Mouse (Mus musculus) hindbrain, embryonic 14.5 days (tissue): ENCODE data around the gene Rac2. TPM values are rescaled to one million over a fixed set of nuclear protein-coding genes. Genes with fewer than 3 reads are reported as not detected.
A peak's percentile ranks its signal among the peaks of the same experiment; 100 is the strongest.

Experiments used
- ATAC-seq: fragments of 200-750 bp; cut with Nextera tagmentation; 2 replicates; pipeline ENCODE4 v1.8.0; 2017; ENCODE audit warnings: moderate number of reproducible peaks, mild to moderate bottlenecking, moderate TSS enrichment, moderate library complexity; ENCODE audit not compliant: low FRiP score
- DNase-seq: peaks from one replicate; pipeline ENCODE4 v3.0.0-alpha.2; 2015; ENCODE audit warnings: low spot score
- H3K27ac ChIP-seq: fragments of 300-500 bp; sonication (generic); 2 replicates; pipeline ENCODE4 v1.5.1; 2014; ENCODE audit warnings: mild to moderate bottlenecking, moderate library complexity
- H3K27me3 ChIP-seq: fragments of 300-500 bp; sonication (generic); 2 replicates; pipeline ENCODE4 v1.6.1; 2014; ENCODE audit warnings: mild to moderate bottlenecking, low read length, mixed read lengths; ENCODE audit not compliant: control insufficient read depth, insufficient read depth
- H3K36me3 ChIP-seq: fragments of 300-500 bp; sonication (generic); replicated peaks from 2 replicates; pipeline ENCODE4 v1.6.1; 2014; ENCODE audit not compliant: control insufficient read depth, insufficient read depth
- H3K4me1 ChIP-seq: fragments of 300-500 bp; sonication (generic); replicated peaks from 2 replicates; pipeline ENCODE4 v1.6.1; 2014; ENCODE audit warnings: antibody characterized with exemption, low read length, mixed read lengths; ENCODE audit not compliant: control insufficient read depth, insufficient read depth
- H3K4me2 ChIP-seq: fragments of 300-500 bp; sonication (generic); replicated peaks from 2 replicates; pipeline ENCODE4 v1.6.1; 2014; ENCODE audit warnings: mild to moderate bottlenecking, moderate library complexity
- H3K4me3 ChIP-seq: fragments of 300-500 bp; sonication (generic); replicated peaks from 2 replicates; pipeline ENCODE4 v1.5.1; 2014; ENCODE audit warnings: mild to moderate bottlenecking, low read length
- H3K9ac ChIP-seq: fragments of 300-500 bp; sonication (generic); 2 replicates; pipeline ENCODE4 v1.6.1; 2014
- H3K9me3 ChIP-seq: fragments of 300-500 bp; sonication (generic); 2 replicates; pipeline ENCODE4 v1.6.1; 2016; ENCODE audit warnings: low read length; ENCODE audit not compliant: control insufficient read depth
- WGBS: fragments of 180-500 bp; shearing (Covaris S2); extraction: QIAGEN DNeasy Blood & Tissue Kit; methylation state at CpG from one replicate; pipeline ENCODE4 v1.1.7; 2014; 5-methylcytosine and 5-hydroxymethylcytosine counted together
- polyA plus RNA-seq: library from polyadenylated mRNA; unstranded; fragments of >200 nt; fragmentation: Nextera tagmentation; extraction: Ambion mirVana; gene quantifications from 2 replicates; pipeline ENCODE4 v1.2.1, GENCODE M21; 2014

Gene Rac2
- polyA plus RNA-seq, 1 experiment from 2014 or later = 8.1 TPM

DNA sequence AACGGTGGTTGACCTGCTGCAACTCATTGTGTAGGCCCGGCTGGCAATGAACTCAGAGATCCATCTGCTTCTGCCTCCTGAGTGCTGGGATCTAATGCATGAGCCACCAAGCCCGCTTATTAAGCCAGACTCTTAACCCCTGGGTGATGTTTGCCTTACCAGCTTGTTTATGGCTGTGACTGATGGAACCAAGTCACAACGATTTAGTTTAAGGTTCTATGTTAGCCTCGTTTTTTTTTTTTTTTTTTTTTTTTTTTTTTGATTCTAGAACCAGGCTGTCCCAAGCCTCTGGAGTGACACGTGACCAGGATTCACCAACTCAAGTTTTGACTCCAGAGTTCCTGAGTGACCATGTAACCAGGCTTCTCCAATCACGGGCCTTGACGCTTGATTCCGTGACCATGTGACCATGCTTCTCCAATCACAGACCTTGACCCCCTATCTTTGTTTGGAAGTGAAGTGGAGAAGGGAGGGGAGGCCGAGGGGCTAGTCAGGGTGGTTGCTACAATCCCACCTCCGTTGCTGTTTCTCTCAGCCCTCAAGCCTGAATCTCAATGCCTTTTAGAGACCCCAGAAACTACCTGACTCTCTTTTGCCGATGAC, 63.2 kb downstream of the Rac2 start:
- ATAC-seq (no peak), DNase-seq (no peak)
- no peaks in the 10 kb centered on the region for H3K27me3 ChIP-seq
- no peak overlapping the region for H3K4me3 ChIP-seq
- H3K9ac ChIP-seq = 0 out of 2 replicates have a peak overlapping the region, but pooled peaks have one; percentile 20
- H3K4me2 ChIP-seq = 0 out of 2 replicates have a peak overlapping the region, but pooled peaks have one; percentile 24
- WGBS = 48% methylated on average over 12 of the region's 12 CpGs
- H3K4me1 ChIP-seq = peaks cover 9% of the 10 kb centered on the region
- H3K27ac ChIP-seq = no peak overlapping the region
- H3K36me3 ChIP-seq = no peaks in the 10 kb centered on the region
- H3K9me3 ChIP-seq = peaks cover 7% of the 10 kb centered on the region; the same call in 1 of the 2 replicates

Other genes with a start within 250 kb of the Rac2 start
- 0.47 and 1.1 TPM in 2 replicates for gene Csf2rb, start 247.0 kb downstream of the Rac2 start, polyA plus RNA-seq
- gene Tex33, start 176.9 kb downstream of the Rac2 start, polyA plus RNA-seq = not detected in 2 replicates
- 21.4 and 23.7 TPM in 2 replicates for gene Tst, start 166.9 kb downstream of the Rac2 start, polyA plus RNA-seq
- 3.2 and 4.2 TPM in 2 replicates for gene Mpst, start 166.4 kb downstream of the Rac2 start, polyA plus RNA-seq
- 134 and 141 TPM in 2 replicates for gene Kctd17, start 144.2 kb downstream of the Rac2 start, polyA plus RNA-seq
- 0.48 and 1.1 TPM in 2 replicates for gene Tmprss6, start 104.1 kb downstream of the Rac2 start, polyA plus RNA-seq
- gene Il2rb, start 77.5 kb downstream of the Rac2 start, polyA plus RNA-seq = 0.14 and 0.20 TPM in 2 replicates
- 9.5 and 11.0 TPM in 2 replicates for gene C1qtnf6, start 41.4 kb downstream of the Rac2 start, polyA plus RNA-seq
- 0.34 and 0.64 TPM in 2 replicates for gene Sstr3, start 28.1 kb downstream of the Rac2 start, polyA plus RNA-seq
- 2.5 and 3.8 TPM in 2 replicates for gene Cyth4, start 24.3 kb upstream of the Rac2 start, polyA plus RNA-seq
- 6.0 and 8.5 TPM in 2 replicates for gene Elfn2, start 146.0 kb upstream of the Rac2 start, polyA plus RNA-seq
- gene Mfng, start 200.7 kb upstream of the Rac2 start, polyA plus RNA-seq = 11.7 and 12.5 TPM in 2 replicates
- 2.5 and 2.6 TPM in 2 replicates for gene Card10, start 230.3 kb upstream of the Rac2 start, polyA plus RNA-seq